Mouse (Mus musculus) adrenal gland, adult 2 months (tissue): ENCODE measurements at regions not wholly inside any gene's neighbourhood (a gene's known extent, or its start where the extent isn't known, plus 50 kb on each side); places are given as distances from the start of the nearest gene placed in this dataset.
"Not testable (repeated sequence)": the region's sequence is repeated elsewhere in the genome, so short reads cannot be mapped to it uniquely, and the experiment has no call there.

Experiments
- DNase-seq: peaks from one replicate; pipeline ENCODE4 v3.0.0; 2021

DNA sequence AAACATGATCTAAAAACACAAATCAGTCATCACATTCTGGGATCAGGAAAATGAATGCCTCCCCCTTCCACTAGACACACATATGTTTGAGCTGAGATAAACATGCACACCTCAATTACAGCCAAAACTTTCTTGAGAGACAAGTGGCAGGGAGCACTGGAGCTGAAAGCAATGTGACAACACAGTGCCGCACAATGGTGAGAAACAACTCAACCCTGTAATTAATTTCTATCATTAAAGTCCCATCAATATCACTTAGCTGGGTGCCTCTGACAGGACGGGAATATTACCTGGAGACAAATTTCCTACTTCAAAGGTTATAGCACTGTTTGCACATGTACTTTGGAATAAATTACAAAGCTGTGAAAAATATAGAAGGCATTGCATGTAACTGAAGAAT lies 381.2 kb upstream of the Amd2 start:
- no peak for DNase-seq

GRCm38 (mm10) chr10:36054681-36055080 lies 343.0 kb upstream of the Amd2 start:
- no peak for DNase-seq

GRCm38 (mm10) chr10:36036476-36036875 lies 324.8 kb upstream of the Amd2 start:
- peak; percentile 18 for DNase-seq

DNA sequence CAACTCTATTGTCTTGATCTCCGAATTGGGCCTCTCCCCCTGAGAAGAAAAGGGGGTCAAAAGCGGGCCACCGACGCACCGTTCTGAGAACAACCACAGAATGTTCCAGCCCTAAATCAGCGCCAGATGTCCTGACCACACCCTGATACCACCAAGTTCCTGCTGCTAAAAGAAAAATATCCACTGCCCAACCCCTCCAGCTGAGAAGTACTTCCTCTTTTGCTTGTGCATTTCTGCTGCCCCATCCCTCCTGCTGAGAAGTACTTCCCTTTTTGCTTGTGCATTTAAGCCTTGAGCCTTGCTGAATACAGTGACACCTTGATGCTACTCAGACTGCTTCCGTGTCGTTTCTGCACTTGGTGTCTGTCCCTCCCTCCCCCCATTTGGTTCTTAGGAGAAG lies 287.2 kb upstream of the Amd2 start:
- DNase-seq, result not testable (repeated sequence)

DNA sequence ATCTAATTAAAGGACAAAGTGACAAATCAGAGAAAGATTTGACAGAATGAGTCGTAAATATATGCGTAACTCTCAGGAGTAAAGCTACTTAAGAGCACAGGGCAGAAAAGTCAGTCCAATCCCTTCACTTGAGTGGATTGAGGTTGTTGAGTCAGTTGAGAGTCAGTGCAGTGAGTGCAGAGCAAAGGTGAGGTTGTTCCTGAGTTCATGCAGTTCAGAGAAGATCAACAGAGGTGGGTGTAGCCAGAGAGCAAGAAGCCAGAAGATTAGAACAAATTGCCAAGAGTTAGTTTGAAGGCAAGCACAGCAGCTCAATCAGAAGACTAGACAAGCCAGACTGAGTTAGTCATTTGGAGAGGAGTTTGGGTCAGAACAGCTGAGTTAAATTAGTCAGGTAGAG lies 237.4 kb upstream of the Amd2 start:
- no peak for DNase-seq

GRCm38 (mm10) chr10:35946006-35946405 lies 234.3 kb upstream of the Amd2 start:
- no peak for DNase-seq

DNA sequence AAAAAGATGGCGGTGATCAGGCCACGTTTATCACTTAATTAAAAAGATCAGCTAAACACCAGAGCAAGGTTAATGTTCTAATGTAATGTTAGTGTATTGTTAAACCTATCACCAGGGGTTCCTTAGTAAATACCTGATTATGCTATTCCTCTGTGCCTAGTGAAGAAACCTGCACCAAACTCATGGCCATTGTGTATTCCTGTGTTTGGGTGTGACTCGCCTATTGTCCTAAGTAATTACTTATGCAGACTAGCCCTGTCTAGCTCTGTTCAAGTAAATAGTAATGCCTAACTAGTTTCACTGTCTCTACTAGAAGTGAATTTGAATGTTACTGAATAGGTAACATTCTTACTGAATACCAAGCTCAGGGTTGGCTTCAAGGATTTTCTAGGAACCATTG lies 231.6 kb upstream of the Amd2 start:
- DNase-seq, result no peak

GRCm38 (mm10) chr10:35940641-35941040 lies 228.9 kb upstream of the Amd2 start:
- DNase-seq, result no peak
